Mouse (Mus musculus) MEL (cell line): ENCODE measurements around the gene Ccdc61. TPM values are rescaled to one million over a fixed set of nuclear protein-coding genes. Genes with fewer than 3 reads are reported as not detected.

ENCODE experiments used
- DNase-seq: peaks from one replicate; pipeline ENCODE4 v3.0.0; 2011; ENCODE audit warnings: low read depth, low spot score
- H3K27ac ChIP-seq: 2 replicates; pipeline ENCODE4 v1.5.1; 2012; ENCODE audit warnings: low read depth, mild to moderate bottlenecking, control low read depth, low read length, moderate library complexity; ENCODE audit not compliant: control insufficient read depth
- H3K27me3 ChIP-seq, 2 experiments: fragments of 150-350 bp in 1 of 2; sonication (generic) in 1 of 2; 2 replicates each; pipeline ENCODE4 v1.6.1; 2012; ENCODE audit warnings: low read length in 2 of 2, mild to moderate bottlenecking in 2 of 2, improper control_type of control experiment in 1 of 2, moderate library complexity in 1 of 2; ENCODE audit not compliant: insufficient read depth in 2 of 2, control insufficient read depth in 1 of 2
- H3K36me3 ChIP-seq, 2 experiments: 2 replicates each; pipeline ENCODE4 v1.6.1; 2012 to 2014; ENCODE audit warnings: low read length in 2 of 2, improper control_type of control experiment in 1 of 2, inconsistent platforms in 1 of 2, mild to moderate bottlenecking in 1 of 2; ENCODE audit not compliant: insufficient read depth in 2 of 2, control insufficient read depth in 1 of 2
- H3K4me1 ChIP-seq, 2 experiments: fragments of 150-350 bp in 1 of 2; sonication (generic) in 1 of 2; 2 replicates each; pipeline ENCODE4 v1.6.1; 2012; ENCODE audit warnings: low read length in 2 of 2, improper control_type of control experiment in 1 of 2, mild to moderate bottlenecking in 1 of 2; ENCODE audit not compliant: insufficient read depth in 2 of 2, control insufficient read depth in 1 of 2
- H3K4me3 ChIP-seq, 2 experiments: fragments of 150-350 bp in 1 of 2; sonication (generic) in 1 of 2; 2 replicates each; pipeline ENCODE4 v1.5.1; 2012; ENCODE audit warnings: low read depth in 2 of 2, low read length in 2 of 2, mild to moderate bottlenecking in 2 of 2, moderate library complexity in 2 of 2, control low read depth in 1 of 2, improper control_type of control experiment in 1 of 2; ENCODE audit not compliant: control insufficient read depth in 1 of 2, insufficient read depth in 1 of 2
- H3K79me2 ChIP-seq: 2 replicates; pipeline ENCODE4 v1.6.1; 2012; ENCODE audit warnings: mild to moderate bottlenecking, low read length, moderate library complexity; ENCODE audit not compliant: control insufficient read depth, poor library complexity, insufficient read depth
- H3K9ac ChIP-seq: 2 replicates; pipeline ENCODE4 v1.6.1; 2012; ENCODE audit warnings: low read depth, mild to moderate bottlenecking, control low read depth, low read length, moderate library complexity; ENCODE audit not compliant: control insufficient read depth, poor library complexity, severe bottlenecking
- H3K9me3 ChIP-seq: fragments of 150-350 bp; sonication (generic); replicated peaks from 2 replicates; pipeline ENCODE4 v1.6.1; 2012; ENCODE audit warnings: mild to moderate bottlenecking, low read length, improper control_type of control experiment, moderate library complexity; ENCODE audit not compliant: insufficient read depth
- BHLHE40 ChIP-seq: IDR thresholded peaks from 2 replicates; pipeline ENCODE4 v1.6.1; 2012; ENCODE audit warnings: low read depth, mild to moderate bottlenecking, inconsistent platforms, low read length, improper control_type of control experiment, borderline replicate concordance
- CHD1 ChIP-seq: IDR thresholded peaks from 2 replicates; pipeline ENCODE4 v1.6.1; 2012; ENCODE audit warnings: low read depth, mild to moderate bottlenecking, inconsistent platforms, low read length, improper control_type of control experiment
- E2F4 ChIP-seq: IDR thresholded peaks from 2 replicates; pipeline ENCODE4 v1.6.1; 2011; ENCODE audit warnings: low read depth, low read length, improper control_type of control experiment, borderline replicate concordance
- ETS1 ChIP-seq: IDR thresholded peaks from 2 replicates; pipeline ENCODE4 v1.6.1; 2012; ENCODE audit warnings: low read depth, mild to moderate bottlenecking, inconsistent platforms, low read length, improper control_type of control experiment, moderate library complexity
- GABPA ChIP-seq: IDR thresholded peaks from 2 replicates; pipeline ENCODE4 v1.6.1; 2012; ENCODE audit warnings: low read depth, mild to moderate bottlenecking, inconsistent platforms, low read length, improper control_type of control experiment, moderate library complexity
- GATA1 ChIP-seq: IDR thresholded peaks from 2 replicates; pipeline ENCODE4 v1.6.1; 2011; ENCODE audit warnings: low read depth, low read length, improper control_type of control experiment
- HCFC1 ChIP-seq: IDR thresholded peaks from 2 replicates; pipeline ENCODE4 v1.6.1; 2012; ENCODE audit warnings: low read depth, mild to moderate bottlenecking, inconsistent platforms, low read length, improper control_type of control experiment, moderate library complexity
- KAT2A ChIP-seq: conservative IDR thresholded peaks from 2 replicates; pipeline ENCODE4 v1.6.1; 2012; ENCODE audit warnings: low read depth, low read length, improper control_type of control experiment, inconsistent platforms
- MAFK ChIP-seq: IDR thresholded peaks from 2 replicates; pipeline ENCODE4 v1.6.1; 2011; ENCODE audit warnings: low read depth, mild to moderate bottlenecking, low read length, improper control_type of control experiment, borderline replicate concordance
- MAX ChIP-seq: IDR thresholded peaks from 2 replicates; pipeline ENCODE4 v1.6.1; 2011; ENCODE audit warnings: low read length, improper control_type of control experiment
- MYB ChIP-seq: IDR thresholded peaks from 2 replicates; pipeline ENCODE4 v1.6.1; 2011; ENCODE audit warnings: mild to moderate bottlenecking, low read depth, low read length, improper control_type of control experiment
- NRF1 ChIP-seq: IDR thresholded peaks from 2 replicates; pipeline ENCODE4 v1.6.1; 2014; ENCODE audit warnings: low read depth, mild to moderate bottlenecking, inconsistent platforms, low read length, improper control_type of control experiment, moderate library complexity; ENCODE audit not compliant: poor library complexity, insufficient read depth, severe bottlenecking
- POLR2AphosphoS5 ChIP-seq: IDR thresholded peaks from 2 replicates; pipeline ENCODE4 v1.6.1; 2012; ENCODE audit warnings: low read depth, borderline replicate concordance, mild to moderate bottlenecking, inconsistent platforms, low read length, moderate library complexity, mixed read lengths
- RAD21 ChIP-seq: IDR thresholded peaks from 2 replicates; pipeline ENCODE4 v1.6.1; 2011; ENCODE audit warnings: mild to moderate bottlenecking, low read depth, low read length, improper control_type of control experiment
- RCOR1 ChIP-seq: IDR thresholded peaks from 2 replicates; pipeline ENCODE4 v1.6.1; 2012; ENCODE audit warnings: low read depth, mild to moderate bottlenecking, inconsistent platforms, low read length, improper control_type of control experiment
- SIN3A ChIP-seq: IDR thresholded peaks from 2 replicates; pipeline ENCODE4 v1.6.1; 2012; ENCODE audit warnings: low read length, improper control_type of control experiment, inconsistent platforms
- TBP ChIP-seq: IDR thresholded peaks from 2 replicates; pipeline ENCODE4 v1.8.0; 2011; ENCODE audit warnings: low read depth, low read length, improper control_type of control experiment
- TCF12 ChIP-seq: IDR thresholded peaks from 2 replicates; pipeline ENCODE4 v1.6.1; 2014; ENCODE audit warnings: low read depth, mild to moderate bottlenecking, inconsistent platforms, low read length, improper control_type of control experiment, moderate library complexity
- UBTF ChIP-seq: IDR thresholded peaks from 2 replicates; pipeline ENCODE4 v1.6.1; 2012; ENCODE audit warnings: low read depth, mild to moderate bottlenecking, inconsistent platforms, low read length, improper control_type of control experiment, moderate library complexity, borderline replicate concordance; ENCODE audit not compliant: insufficient read depth
- USF1 ChIP-seq: IDR thresholded peaks from 2 replicates; pipeline ENCODE4 v1.6.1; 2014; ENCODE audit warnings: low read depth, mild to moderate bottlenecking, inconsistent platforms, low read length, improper control_type of control experiment, moderate library complexity
- ZNF384 ChIP-seq: IDR thresholded peaks from 2 replicates; pipeline ENCODE4 v1.6.1; 2012; ENCODE audit warnings: low read depth, mild to moderate bottlenecking, inconsistent platforms, low read length, improper control_type of control experiment
- polyA plus RNA-seq, 2 experiments: library from polyadenylated mRNA; stranded (reverse) in 1 of 2; unstranded in 1 of 2; fragments of >175 nt in 1 of 2; fragments of >200 nt in 1 of 2; gene quantifications; 2 replicates each; pipeline versions ENCODE4 v1.2.1 to v1.2.4; 2012; ENCODE audit warnings: low replicate concordance in 2 of 2, low read depth in 1 of 2; ENCODE audit not compliant: insufficient read length in 2 of 2, insufficient read depth in 1 of 2, missing spikeins in 1 of 2
- total RNA-seq: library from RNA; depleted of rRNA; stranded (reverse); fragments of 300-350 nt; gene quantifications from 2 replicates; pipeline ENCODE4 v1.2.3, GENCODE M21; 2012

The Ccdc61 gene
- total and polyA plus RNA-seq, 3 experiments: 19.7 to 69.8 TPM; not detected in 1

- no peak for DNase-seq
- Histone ChIP-seq H3K9me3 (no peaks in the 10 kb centered on the region), H3K27ac (no peak overlapping the region), H3K79me2 (no peaks in the 10 kb centered on the region), H3K9ac (no peak overlapping the region), H3K4me3 (no peak overlapping the region), H3K4me1 (no peaks in the 10 kb centered on the region), H3K36me3 (no peaks in the 10 kb centered on the region), H3K27me3 (no peaks in the 10 kb centered on the region)
- TF ChIP-seq RAD21 (no peak), E2F4 (no peak), MYB (no peak), MAX (no peak), RCOR1 (no peak), MAFK (no peak), POLR2AphosphoS5 (no peak), ETS1 (no peak), UBTF (no peak), GATA1 (no peak), USF1 (no peak), TBP (no peak), HCFC1 (no peak), TCF12 (no peak), NRF1 (no peak), BHLHE40 (no peak), KAT2A (no peak), CHD1 (no peak), GABPA (no peak), SIN3A (no peak)
Observed at GRCm38 (mm10) chr7:18878691-18879090, 31.5 kb downstream of the Ccdc61 start.

- H3K36me3 ChIP-seq: no peaks in the 10 kb centered on the region
- H3K27ac ChIP-seq: no peak overlapping the region
- H3K9ac ChIP-seq: no peak overlapping the region
- H3K27me3 ChIP-seq: no peaks in the 10 kb centered on the region
- DNase-seq: no peak
- no peaks in the 10 kb centered on the region for H3K9me3 ChIP-seq
- no peak for TF ChIP-seq CHD1
- peak; percentile 57; the same call in 1 of the 2 replicates for TF ChIP-seq ZNF384
- TF ChIP-seq, all 39 proteins: peak for 1
- Histone ChIP-seq H3K79me2 (no peaks in the 10 kb centered on the region), H3K4me3 (no peak overlapping the region), H3K4me1 (no peaks in the 10 kb centered on the region)
Observed at GRCm38 (mm10) chr7:18875372-18875771, 34.8 kb downstream of the Ccdc61 start.
